Mouse (Mus musculus): ENCODE results near the gene Fgf16. TPM values are rescaled to one million over a fixed set of nuclear protein-coding genes. Genes with fewer than 3 reads are reported as not detected.

Gene Fgf16
- polyA plus RNA-seq, 2 experiments: not detected

- DNase-seq (ENCODE audit: low read depth in 3 of 3, low spot score in 3 of 3): no peak
- H3K27me3 ChIP-seq (ENCODE audit: control insufficient read depth, insufficient read depth, low read length): peaks cover 39% of the 10 kb centered on the region
- no peak overlapping the region for H3K4me3 ChIP-seq (ENCODE audit: insufficient read depth in 1 of 2, low read depth in 2 of 2, low read length in 2 of 2)
Measured at GRCm38 (mm10) chrX:105767177-105767764, 3.2 kb downstream of the Fgf16 start.

GRCm38 (mm10) chrX:105767932-105768331, 3.9 kb downstream of the Fgf16 start:
- DNase-seq (ENCODE audit: low read depth in 3 of 3, low spot score in 3 of 3) (no peak), ATAC-seq (ENCODE audit: insufficient read depth) (no peak)
- Histone ChIP-seq H3K4me2 (ENCODE audit: low read depth) (no peak overlapping the region), H3K9ac (replicated peaks) (no peak overlapping the region), H3K27ac (no peak overlapping the region), H3K4me1 (replicated peaks; ENCODE audit: control insufficient read depth in 2 of 2, insufficient read depth in 2 of 2, low read length in 1 of 2) (no peaks in the 10 kb centered on the region), H3K9me3 (ENCODE audit: control insufficient read depth, low read length) (no peaks in the 10 kb centered on the region), H3K27me3 (ENCODE audit: control insufficient read depth, insufficient read depth, low read length) (peaks cover 35% of the 10 kb centered on the region), H3K4me3 (ENCODE audit: insufficient read depth in 1 of 2, low read depth in 2 of 2, low read length in 2 of 2) (no peak overlapping the region), H3K36me3 (replicated peaks; ENCODE audit: control insufficient read depth, insufficient read depth, low read depth) (no peaks in the 10 kb centered on the region)
- TF ChIP-seq CTCF (IDR thresholded peaks at IDR 0.05; ENCODE audit: low read depth) (no peak), EP300 (IDR thresholded peaks at IDR 0.05; ENCODE audit: low read depth) (no peak)
- 62% methylated on average over 3 of the region's 3 CpGs for WGBS (ENCODE audit: insufficient replicate concordance)

More at GRCm38 (mm10) chrX:105767177-105767764, 3.2 kb downstream of the Fgf16 start:
- Histone ChIP-seq H3K9me3 (ENCODE audit: control insufficient read depth, low read length) (no peaks in the 10 kb centered on the region), H3K27ac (no peak overlapping the region), H3K4me2 (ENCODE audit: low read depth) (no peak overlapping the region), H3K36me3 (replicated peaks; ENCODE audit: control insufficient read depth, insufficient read depth, low read depth) (no peaks in the 10 kb centered on the region), H3K4me1 (replicated peaks; ENCODE audit: control insufficient read depth in 2 of 2, insufficient read depth in 2 of 2, low read length in 1 of 2) (no peaks in the 10 kb centered on the region), H3K9ac (replicated peaks) (no peak overlapping the region)
- TF ChIP-seq CTCF (IDR thresholded peaks at IDR 0.05; ENCODE audit: low read depth): no peak
- TF ChIP-seq EP300 (IDR thresholded peaks at IDR 0.05; ENCODE audit: low read depth): no peak
- ATAC-seq (ENCODE audit: insufficient read depth): no peak
- WGBS (ENCODE audit: insufficient replicate concordance): 39% methylated on average over 9 of the region's 9 CpGs

- Histone ChIP-seq H3K4me3 (ENCODE audit: insufficient read depth in 1 of 2, low read depth in 2 of 2, low read length in 2 of 2) (no peak overlapping the region), H3K9ac (replicated peaks) (no peak overlapping the region), H3K9me3 (ENCODE audit: control insufficient read depth, low read length) (no peaks in the 10 kb centered on the region), H3K36me3 (replicated peaks; ENCODE audit: control insufficient read depth, insufficient read depth, low read depth) (no peaks in the 10 kb centered on the region), H3K4me2 (ENCODE audit: low read depth) (no peak overlapping the region), H3K4me1 (replicated peaks; ENCODE audit: control insufficient read depth in 2 of 2, insufficient read depth in 2 of 2, low read length in 1 of 2) (no peaks in the 10 kb centered on the region), H3K27me3 (ENCODE audit: control insufficient read depth, insufficient read depth, low read length) (no peaks in the 10 kb centered on the region), H3K27ac (no peak overlapping the region)
- TF ChIP-seq EP300 (IDR thresholded peaks at IDR 0.05; ENCODE audit: low read depth): no peak
- TF ChIP-seq CTCF (IDR thresholded peaks at IDR 0.05; ENCODE audit: low read depth): no peak
- WGBS (ENCODE audit: insufficient replicate concordance): 68% methylated on average over 5 of the region's 5 CpGs
- ATAC-seq (ENCODE audit: insufficient read depth): no peak
- DNase-seq (ENCODE audit: low read depth in 3 of 3, low spot score in 3 of 3): no peak
Measured at GRCm38 (mm10) chrX:105773281-105773680, 9.2 kb downstream of the Fgf16 start.

GRCm38 (mm10) chrX:105794806-105795403, 30.8 kb downstream of the Fgf16 start:
- Histone ChIP-seq H3K27ac (no peak overlapping the region), H3K4me2 (ENCODE audit: low read depth) (no peak overlapping the region), H3K9ac (replicated peaks) (no peak overlapping the region), H3K27me3 (ENCODE audit: control insufficient read depth, insufficient read depth, low read length) (no peaks in the 10 kb centered on the region), H3K36me3 (replicated peaks; ENCODE audit: control insufficient read depth, insufficient read depth, low read depth) (no peaks in the 10 kb centered on the region), H3K4me3 (ENCODE audit: insufficient read depth in 1 of 2, low read depth in 2 of 2, low read length in 2 of 2) (no peak overlapping the region), H3K4me1 (replicated peaks; ENCODE audit: control insufficient read depth in 2 of 2, insufficient read depth in 2 of 2, low read length in 1 of 2) (no peaks in the 10 kb centered on the region), H3K9me3 (ENCODE audit: control insufficient read depth, low read length) (no peaks in the 10 kb centered on the region)
- DNase-seq (ENCODE audit: low read depth in 3 of 3, low spot score in 3 of 3): no peak
- TF ChIP-seq CTCF (IDR thresholded peaks at IDR 0.05; ENCODE audit: low read depth): no peak
- no peak for TF ChIP-seq EP300 (IDR thresholded peaks at IDR 0.05; ENCODE audit: low read depth)
- 68% methylated on average over 8 of the region's 8 CpGs for WGBS (ENCODE audit: insufficient replicate concordance)
- no peak for ATAC-seq (ENCODE audit: insufficient read depth)

- DNase-seq (ENCODE audit: low read depth in 3 of 3, low spot score in 3 of 3) (no peak), ATAC-seq (ENCODE audit: insufficient read depth) (no peak)
- TF ChIP-seq EP300 (IDR thresholded peaks at IDR 0.05; ENCODE audit: low read depth) (no peak), CTCF (IDR thresholded peaks at IDR 0.05; ENCODE audit: low read depth) (no peak)
- no peaks in the 10 kb centered on the region for H3K9me3 ChIP-seq (ENCODE audit: control insufficient read depth, low read length)
- no peaks in the 10 kb centered on the region for H3K36me3 ChIP-seq (replicated peaks; ENCODE audit: control insufficient read depth, insufficient read depth, low read depth)
- H3K27ac ChIP-seq: no peak overlapping the region
- H3K4me3 ChIP-seq (ENCODE audit: insufficient read depth in 1 of 2, low read depth in 2 of 2, low read length in 2 of 2): no peak overlapping the region
- H3K4me2 ChIP-seq (ENCODE audit: low read depth): no peak overlapping the region
- H3K9ac ChIP-seq (replicated peaks): no peak overlapping the region
- no peaks in the 10 kb centered on the region for H3K27me3 ChIP-seq (ENCODE audit: control insufficient read depth, insufficient read depth, low read length)
- 53% methylated on average over 5 of the region's 5 CpGs for WGBS (ENCODE audit: insufficient replicate concordance)
- H3K4me1 ChIP-seq (replicated peaks; ENCODE audit: control insufficient read depth in 2 of 2, insufficient read depth in 2 of 2, low read length in 1 of 2): no peaks in the 10 kb centered on the region
Measured at GRCm38 (mm10) chrX:105824462-105824861, 60.4 kb downstream of the Fgf16 start.

Other genes starting within 250 kb of the Fgf16 start
- 13.3 and 16.7 TPM in 2 replicates for gene Atrx, start 165.1 kb downstream of the Fgf16 start, polyA plus RNA-seq (2012; rRNA removed)
- gene Atrx, start 165.1 kb downstream of the Fgf16 start, polyA plus RNA-seq (2014; fragmentation: Nextera tagmentation; extraction: Ambion mirVana): 27.4 and 30.1 TPM in 2 replicates
- gene Magt1, start 247.6 kb downstream of the Fgf16 start, polyA plus RNA-seq (2012; rRNA removed): 6.5 and 9.2 TPM in 2 replicates
- 23.8 and 24.4 TPM in 2 replicates for gene Magt1, start 247.6 kb downstream of the Fgf16 start, polyA plus RNA-seq (2014; fragmentation: Nextera tagmentation; extraction: Ambion mirVana)